Mouse (Mus musculus) lung, postnatal 0 days (tissue): ENCODE results near the gene Macf1. TPM values are rescaled to one million over a fixed set of nuclear protein-coding genes. Genes with fewer than 3 reads are reported as not detected.

Experiments used
- ATAC-seq: fragments of 200-750 bp; cut with Nextera tagmentation; 2 replicates; pipeline ENCODE4 v1.8.0; 2017; ENCODE audit warnings: moderate library complexity
- DNase-seq: peaks from one replicate; pipeline ENCODE4 v3.0.0-alpha.2; 2016; ENCODE audit warnings: low spot score
- H3K27ac ChIP-seq: fragments of 300-500 bp; sonication (generic); 2 replicates; pipeline ENCODE4 v1.5.1; 2014; ENCODE audit warnings: antibody characterized with exemption, mild to moderate bottlenecking, low read length, mixed read lengths
- H3K27me3 ChIP-seq: fragments of 300-500 bp; sonication (generic); replicated peaks from 2 replicates; pipeline ENCODE4 v1.6.1; 2014; ENCODE audit warnings: low read length, mixed read lengths; ENCODE audit not compliant: insufficient read depth
- H3K36me3 ChIP-seq: fragments of 300-500 bp; sonication (generic); 2 replicates; pipeline ENCODE4 v1.6.1; 2014; ENCODE audit warnings: low read length, mixed read lengths; ENCODE audit not compliant: insufficient read depth
- H3K4me1 ChIP-seq: fragments of 300-500 bp; sonication (generic); 2 replicates; pipeline ENCODE4 v1.6.1; 2014; ENCODE audit warnings: antibody characterized with exemption, low read depth, low read length, mixed read lengths; ENCODE audit not compliant: insufficient read depth
- H3K4me2 ChIP-seq: fragments of 300-500 bp; sonication (generic); replicated peaks from 2 replicates; pipeline ENCODE4 v1.6.1; 2014; ENCODE audit warnings: low read depth, mild to moderate bottlenecking, low read length, moderate library complexity, mixed read lengths
- H3K4me3 ChIP-seq: fragments of 300-500 bp; sonication (generic); 2 replicates; pipeline ENCODE4 v1.5.1; 2014; ENCODE audit warnings: low read depth, low read length
- H3K9ac ChIP-seq: fragments of 300-500 bp; sonication (generic); replicated peaks from 2 replicates; pipeline ENCODE4 v1.6.1; 2014; ENCODE audit warnings: low read depth, mild to moderate bottlenecking
- H3K9me3 ChIP-seq: fragments of 300-500 bp; sonication (generic); 2 replicates; pipeline ENCODE4 v1.6.1; 2016; ENCODE audit warnings: low read length, mixed read lengths
- CTCF ChIP-seq: IDR thresholded peaks from 2 replicates; pipeline ENCODE4 v1.5.1; 2016; ENCODE audit warnings: antibody characterized with exemption, mild to moderate bottlenecking
- EP300 ChIP-seq: IDR thresholded peaks from 2 replicates; pipeline ENCODE4 v1.6.1; 2016; ENCODE audit warnings: antibody characterized with exemption, mild to moderate bottlenecking, control low read depth
- WGBS: fragments of 180-500 bp; shearing (Covaris S2); extraction: QIAGEN DNeasy Blood & Tissue Kit; methylation state at CpG from one replicate; pipeline ENCODE4 v1.1.7; 2014; 5-methylcytosine and 5-hydroxymethylcytosine counted together
- polyA plus RNA-seq: library from polyadenylated mRNA; unstranded; fragments of >200 nt; fragmentation: Nextera tagmentation; extraction: Ambion mirVana; gene quantifications from 2 replicates; pipeline ENCODE4 v1.2.1, GENCODE M21; 2015

Gene Macf1
- polyA plus RNA-seq, 1 experiment from 2014 or later: 181 TPM

DNA sequence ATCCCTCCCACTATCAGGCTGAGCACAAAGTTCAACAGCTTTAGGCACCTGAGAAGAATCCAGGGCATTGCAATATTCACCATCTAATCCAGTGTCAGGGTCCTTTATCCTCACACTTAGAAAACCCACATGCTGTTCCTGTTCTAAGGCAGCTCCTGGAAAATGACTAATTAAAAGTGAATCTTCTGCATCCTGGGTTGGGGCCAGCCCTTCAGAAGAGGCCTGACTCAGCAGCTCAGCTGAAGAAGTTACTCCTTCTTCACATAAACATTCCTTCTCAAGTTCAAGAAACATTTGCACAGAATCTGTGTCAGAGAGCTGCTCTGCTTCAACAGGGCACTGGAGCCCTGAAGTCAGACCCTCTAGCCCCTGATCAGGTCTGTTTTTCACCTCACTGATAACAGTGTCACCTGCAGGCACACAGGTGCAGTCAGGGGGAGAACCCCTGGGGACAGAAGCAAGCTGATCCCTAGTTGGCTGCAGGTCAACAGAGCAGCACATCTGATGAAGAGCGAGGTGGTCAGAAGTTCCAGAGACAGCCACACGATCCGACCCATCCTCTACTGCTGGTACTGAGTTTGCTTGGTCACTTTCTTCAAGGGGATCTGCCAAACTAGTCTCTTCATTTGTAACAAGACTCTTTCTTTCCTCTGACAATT lies 275.0 kb downstream of the Macf1 start:
- H3K27ac ChIP-seq: 0 out of 2 replicates have a peak overlapping the region, but pooled peaks have one; percentile 27
- WGBS: 88% methylated on average over 3 of the region's 3 CpGs
- H3K36me3 ChIP-seq: no peaks in the 10 kb centered on the region
- ATAC-seq (no peak), DNase-seq (no peak)
- peak overlapping the region; percentile 25; the same call in 1 of the 2 replicates for H3K4me2 ChIP-seq
- no peaks in the 10 kb centered on the region for H3K9me3 ChIP-seq
- no peaks in the 10 kb centered on the region for H3K27me3 ChIP-seq
- no peak overlapping the region; the same call in 1 of the 2 replicates for H3K9ac ChIP-seq
- TF ChIP-seq EP300: no peak
- no peak for TF ChIP-seq CTCF
- H3K4me3 ChIP-seq: no peak overlapping the region
- H3K4me1 ChIP-seq: peaks cover 54% of the 10 kb centered on the region; the same call in 1 of the 2 replicates

DNA sequence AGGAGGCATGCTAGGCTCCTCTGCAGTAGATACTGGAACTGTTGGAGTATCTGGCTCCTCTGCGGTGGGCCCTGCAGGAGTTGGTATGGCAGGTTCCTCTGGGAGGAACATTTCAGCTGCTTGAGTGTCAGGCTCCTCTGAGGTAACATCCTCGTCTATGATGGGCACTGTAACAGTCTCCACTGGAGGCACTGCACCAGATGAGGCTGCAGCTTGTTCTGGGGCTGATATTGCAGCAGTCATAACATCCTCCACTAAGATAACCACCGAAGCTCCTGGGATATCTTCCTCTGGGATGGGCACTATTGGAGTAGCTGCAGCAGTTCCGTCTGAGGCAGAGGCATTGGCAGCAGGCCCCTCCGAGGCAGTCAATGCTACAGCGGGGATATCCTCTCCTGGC lies 276.4 kb downstream of the Macf1 start:
- H3K4me2 ChIP-seq: peak overlapping the region; percentile 25
- TF ChIP-seq CTCF: peak; percentile 45
- no peak for TF ChIP-seq EP300
- H3K4me3 ChIP-seq: no peak overlapping the region
- no peak overlapping the region for H3K27ac ChIP-seq
- H3K27me3 ChIP-seq: no peaks in the 10 kb centered on the region
- H3K9ac ChIP-seq: 0 out of 2 replicates have a peak overlapping the region, but pooled peaks have one; percentile 5
- WGBS: 47% methylated on average over 6 of the region's 6 CpGs
- H3K36me3 ChIP-seq: no peaks in the 10 kb centered on the region
- H3K9me3 ChIP-seq: no peaks in the 10 kb centered on the region
- ATAC-seq: no peak
- DNase-seq: no peak
- H3K4me1 ChIP-seq: peaks cover 48% of the 10 kb centered on the region; the same call in 1 of the 2 replicates

DNA sequence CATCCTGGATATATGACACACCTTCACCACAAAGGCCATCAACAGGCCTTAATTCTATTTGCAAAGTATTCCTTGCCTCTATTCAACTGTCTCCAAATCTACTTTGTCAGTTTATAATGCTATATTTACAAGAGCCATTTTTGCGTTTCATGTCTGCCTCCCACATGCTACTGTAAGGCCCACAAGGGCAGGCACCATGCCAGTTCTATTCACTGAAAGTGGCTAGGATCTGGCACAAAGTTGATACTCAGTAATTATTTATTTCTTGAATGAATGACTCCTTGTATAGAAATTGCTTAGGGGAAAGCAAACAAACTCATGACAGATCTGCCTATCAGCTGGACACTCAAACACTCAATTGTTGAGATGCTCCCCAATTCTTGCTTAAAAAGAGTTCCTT lies 280.1 kb downstream of the Macf1 start:
- 9% methylated on average over 1 of the region's 1 CpGs for WGBS
- Histone ChIP-seq H3K4me1 (peaks cover 33% of the 10 kb centered on the region; the same call in 1 of the 2 replicates), H3K27ac (no peak overlapping the region), H3K4me3 (no peak overlapping the region), H3K27me3 (no peaks in the 10 kb centered on the region), H3K9me3 (no peaks in the 10 kb centered on the region), H3K36me3 (peaks cover 2% of the 10 kb centered on the region; the same call in 1 of the 2 replicates), H3K9ac (no peak overlapping the region), H3K4me2 (no peak overlapping the region)
- ATAC-seq (no peak), DNase-seq (no peak)
- TF ChIP-seq EP300 (no peak), CTCF (no peak)

DNA sequence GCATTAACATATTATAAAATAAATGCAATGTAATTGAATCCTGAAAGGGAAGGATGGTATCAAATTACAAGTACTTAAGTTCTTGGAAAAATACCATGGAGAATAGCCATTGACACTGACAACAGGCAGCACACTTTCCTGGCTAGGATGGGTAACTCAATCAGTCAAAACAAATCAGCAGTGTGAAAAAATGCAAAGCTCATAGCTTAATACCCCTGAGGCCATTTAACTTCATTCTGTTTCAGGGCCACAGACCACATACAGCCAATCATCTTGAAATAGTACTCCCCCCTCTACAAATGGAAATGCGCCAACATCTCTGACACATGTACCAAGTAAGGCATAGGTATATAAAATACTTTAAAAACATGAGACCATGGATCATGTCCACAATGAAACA lies 281.9 kb downstream of the Macf1 start:
- ATAC-seq: no peak
- H3K27ac ChIP-seq: no peak overlapping the region
- DNase-seq: no peak

DNA sequence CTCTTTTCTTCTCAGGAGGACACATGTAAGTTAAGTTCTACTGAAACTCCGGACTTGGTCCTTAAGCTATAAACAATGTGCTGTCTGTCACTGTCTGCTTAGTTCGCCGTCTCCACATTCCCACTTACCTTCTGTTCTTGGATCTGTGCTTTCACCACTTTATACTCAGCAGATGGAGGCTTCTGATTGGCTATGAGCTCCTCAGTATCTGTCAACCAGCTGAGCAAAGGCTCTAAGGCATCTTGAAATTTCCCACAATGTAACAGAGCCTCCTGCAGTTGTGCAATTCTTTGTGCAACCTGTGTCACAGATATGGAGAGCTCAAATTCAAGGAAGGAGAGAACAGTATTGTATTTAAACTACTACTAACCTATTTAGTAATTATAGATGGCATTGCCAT lies 282.9 kb downstream of the Macf1 start:
- Histone ChIP-seq H3K27me3 (no peaks in the 10 kb centered on the region), H3K4me2 (no peak overlapping the region), H3K27ac (no peak overlapping the region), H3K4me3 (no peak overlapping the region), H3K9ac (no peak overlapping the region), H3K4me1 (peaks cover 14% of the 10 kb centered on the region; the same call in 1 of the 2 replicates), H3K36me3 (peaks cover 20% of the 10 kb centered on the region; the same call in 1 of the 2 replicates), H3K9me3 (no peaks in the 10 kb centered on the region)
- WGBS: 74% methylated on average over 3 of the region's 3 CpGs
- TF ChIP-seq EP300 (no peak), CTCF (no peak)
- no peak for ATAC-seq
- DNase-seq: no peak

More for the DNA sequence above, 281.9 kb downstream of the Macf1 start:
- Histone ChIP-seq H3K4me2 (no peak overlapping the region), H3K4me1 (peaks cover 15% of the 10 kb centered on the region; the same call in 1 of the 2 replicates), H3K4me3 (no peak overlapping the region), H3K27me3 (no peaks in the 10 kb centered on the region), H3K9me3 (no peaks in the 10 kb centered on the region), H3K9ac (no peak overlapping the region), H3K36me3 (peaks cover 11% of the 10 kb centered on the region; the same call in 1 of the 2 replicates)
- TF ChIP-seq CTCF (no peak), EP300 (no peak)
- 90% methylated on average over 1 of the region's 1 CpGs for WGBS

DNA sequence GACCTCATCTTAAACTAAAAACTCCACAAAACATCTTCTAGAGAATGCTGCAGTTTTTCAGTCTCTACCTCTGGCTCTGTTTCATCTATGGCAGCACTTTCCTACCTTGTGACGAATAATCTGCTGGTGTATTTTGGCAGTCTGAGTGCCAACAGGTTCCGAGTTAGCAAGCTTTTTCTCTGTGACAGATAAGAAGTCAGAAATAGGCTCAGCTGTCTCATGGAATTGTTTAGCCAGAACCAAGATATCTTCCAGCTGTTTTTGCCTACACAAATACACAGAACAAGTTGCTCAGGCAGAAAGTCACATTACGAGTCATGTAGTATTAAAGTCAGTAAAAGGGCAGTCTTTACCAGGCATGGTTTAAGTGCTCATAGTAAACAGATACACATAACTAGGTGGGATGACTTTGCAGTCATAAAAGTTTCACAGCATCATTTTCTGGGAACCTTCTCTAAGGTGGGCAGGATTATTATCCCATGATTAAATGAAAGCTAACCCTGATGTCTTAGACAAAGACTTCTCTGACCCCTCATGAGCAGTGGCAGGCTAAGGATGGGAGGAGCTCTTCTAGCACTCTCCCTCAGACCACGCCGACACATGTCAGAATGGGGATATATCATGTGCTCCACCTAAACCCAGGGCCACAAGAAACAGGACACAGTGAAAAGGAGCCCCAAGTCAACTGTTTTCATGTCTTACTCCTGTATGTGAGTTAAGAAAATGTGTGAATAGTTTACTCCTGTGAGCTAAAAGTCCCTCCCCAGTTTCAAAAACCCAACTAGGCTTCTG lies 286.3 kb downstream of the Macf1 start:
- Histone ChIP-seq H3K4me1 (no peaks in the 10 kb centered on the region), H3K27me3 (no peaks in the 10 kb centered on the region), H3K4me2 (no peak overlapping the region), H3K36me3 (peaks cover 51% of the 10 kb centered on the region), H3K9ac (no peak overlapping the region), H3K9me3 (no peaks in the 10 kb centered on the region), H3K4me3 (no peak overlapping the region), H3K27ac (no peak overlapping the region)
- 71% methylated on average over 5 of the region's 5 CpGs for WGBS
- no peak for TF ChIP-seq EP300
- no peak for TF ChIP-seq CTCF
- DNase-seq (no peak), ATAC-seq (no peak)
